Mouse (Mus musculus) heart, adult 2 months (tissue): Measurements from ENCODE around the gene Necap1.

Source experiments
- CTCF ChIP-seq: fragments of 200-600 bp; IDR thresholded peaks from 2 replicates; pipeline ENCODE4 v1.8.1; 2022; ENCODE audit warnings: antibody characterized with exemption, mild to moderate bottlenecking, moderate library complexity
- EP300 ChIP-seq: fragments of 200-500 bp; IDR thresholded peaks from 2 replicates; pipeline ENCODE4 v1.6.1; 2011; ENCODE audit warnings: low read depth, low read length, control low read depth; ENCODE audit not compliant: insufficient read depth
- POLR2A ChIP-seq: fragments of 200-500 bp; IDR thresholded peaks from 2 replicates; pipeline ENCODE4 v1.6.1; 2011; ENCODE audit warnings: mild to moderate bottlenecking, low read depth, low read length, control low read depth; ENCODE audit not compliant: insufficient read depth

GRCm38 (mm10) chr6:122852696-122853095 is 21.6 kb upstream of the Necap1 start:
- TF ChIP-seq CTCF (no peak), EP300 (no peak), POLR2A (no peak)
